Mouse (Mus musculus) left cerebral cortex, postnatal 14 days (tissue): ENCODE measurements around the gene Ccl3. TPM values are rescaled to one million over a fixed set of nuclear protein-coding genes. Genes with fewer than 3 reads are reported as not detected.
A peak's percentile ranks its signal among the peaks of the same experiment; 100 is the strongest.

ENCODE experiments used
- DNase-seq, 2 experiments: peaks; one replicate each; pipeline ENCODE4 v3.0.0; 2021 to 2022; ENCODE audit warnings: low spot score in 2 of 2, mixed read lengths in 1 of 2
- intact Hi-C: fragments of 180-260 bp; cut with DNase I; formaldehyde crosslinking; loops from one replicate; pipeline ENCODE4 v1.15.1; 2025
- long read RNA-seq, 2 experiments: library from polyadenylated mRNA; stranded (forward); transcript quantifications; one replicate each; pipeline ENCODE4 v2.0.0; 2021
- total RNA-seq, 2 experiments: library from RNA; stranded (reverse); gene quantifications; 2 replicates each; pipeline ENCODE4 v1.2.3; 2021

Gene Ccl3
- total RNA-seq: not detected
- long read RNA-seq, experiment 1: 0 reads
- long read RNA-seq, experiment 2, partial matches to known transcripts: 0 of 1 reads
- long read RNA-seq, experiment 2, other reads (novel, unspliced or antisense): 0 of 1 reads

DNA sequence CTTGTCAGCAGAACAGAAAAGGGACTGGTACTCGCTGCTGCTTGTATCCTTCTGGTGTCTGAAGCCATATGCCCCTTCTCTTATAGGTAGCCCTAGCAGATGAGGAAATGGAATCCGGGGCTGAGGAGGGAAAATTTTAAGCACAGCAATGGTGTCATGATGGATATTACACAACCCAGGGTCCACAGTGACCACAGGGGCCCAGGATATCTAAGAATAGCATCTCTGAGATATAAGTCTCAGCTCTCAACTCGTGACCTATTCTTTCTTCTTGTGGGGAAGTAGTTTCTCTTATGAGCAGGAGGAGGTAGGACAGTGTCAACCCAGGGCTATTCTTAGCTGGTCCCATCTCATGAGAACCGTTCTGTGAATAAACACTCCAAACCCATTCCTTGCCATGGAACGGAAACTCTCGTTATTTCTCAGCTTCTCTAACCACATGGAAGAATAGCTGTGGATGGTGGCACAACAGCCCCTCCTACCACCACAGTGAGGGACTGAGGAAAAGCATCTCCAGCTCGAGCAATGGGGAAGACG, at the start of gene Ccl3:
Gene Ccl3, minus strand, starts transcription at position 51 of the 537 bp plus-strand sequence.
- DNase-seq: no peak
- intact Hi-C loops: no loop called here

GRCm38 (mm10) chr11:83692008-83692407, 42.9 kb upstream of the Ccl3 start:
- intact Hi-C loops: no loop called here
- no peak for DNase-seq

DNA sequence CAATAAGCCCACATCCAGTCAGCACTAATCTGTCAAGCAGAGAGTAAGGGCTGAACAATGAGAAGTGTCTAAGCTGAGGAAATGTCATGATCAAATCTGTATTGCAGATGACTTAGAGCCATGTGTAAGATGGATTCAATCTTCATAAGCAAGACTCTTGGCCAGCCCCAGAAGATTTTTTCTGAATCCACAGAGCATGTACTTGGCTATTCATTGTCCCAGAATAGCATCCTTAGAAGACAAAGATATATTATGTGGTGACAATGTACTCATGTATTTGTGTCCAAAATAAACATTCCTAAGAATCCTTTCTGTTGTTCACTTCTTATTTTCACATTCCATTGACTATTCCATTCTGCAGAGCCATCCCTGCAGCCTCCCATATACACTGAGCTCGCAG, 40.8 kb upstream of the Ccl3 start:
- intact Hi-C loops: no loop called here
- DNase-seq: no peak

DNA sequence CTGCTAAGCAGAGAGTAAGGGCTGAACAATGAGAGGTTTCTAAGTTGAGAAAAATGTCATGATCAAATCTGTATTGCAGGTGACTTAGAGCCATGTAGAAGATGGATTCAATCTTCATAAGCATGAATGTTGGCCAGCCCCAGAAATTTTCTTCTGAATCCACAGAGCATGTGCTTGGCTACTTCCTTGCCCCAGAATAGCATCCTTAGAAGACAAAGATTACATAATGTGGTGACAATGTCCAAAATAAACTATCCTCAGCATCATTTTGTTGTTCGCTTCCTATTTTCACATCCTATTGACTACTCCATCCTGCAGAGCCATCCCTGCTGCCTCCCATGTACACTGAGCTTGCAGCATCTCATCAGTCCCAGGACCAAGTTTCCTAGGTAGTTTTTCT, 26.5 kb upstream of the Ccl3 start:
- intact Hi-C loops: no loop called here
- no peak for DNase-seq

- intact Hi-C loops: no loop called here
- no peak for DNase-seq
Measured at GRCm38 (mm10) chr11:83671743-83672142, 22.6 kb upstream of the Ccl3 start.

DNA sequence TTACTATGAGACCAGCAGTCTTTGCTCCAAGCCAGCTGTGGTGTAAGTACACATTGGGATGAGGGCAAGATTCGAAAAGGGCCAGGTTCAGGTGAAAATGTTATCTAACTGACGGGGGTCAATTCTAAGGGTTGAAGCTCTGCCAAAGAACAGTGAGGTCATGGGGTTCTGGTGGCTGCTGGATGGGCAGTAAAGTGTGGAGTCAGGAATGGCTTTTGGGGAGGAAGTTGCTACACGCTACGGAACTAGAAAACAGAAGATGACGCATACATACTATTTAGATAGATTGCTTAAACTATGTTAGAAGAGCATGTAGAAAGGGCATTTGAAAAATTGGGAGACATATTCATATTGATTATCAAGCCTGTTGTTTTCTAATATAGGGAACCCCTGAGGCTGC, 14.4 kb upstream of the Ccl3 start:
- no peak for DNase-seq
- intact Hi-C loops: no loop called here

DNA sequence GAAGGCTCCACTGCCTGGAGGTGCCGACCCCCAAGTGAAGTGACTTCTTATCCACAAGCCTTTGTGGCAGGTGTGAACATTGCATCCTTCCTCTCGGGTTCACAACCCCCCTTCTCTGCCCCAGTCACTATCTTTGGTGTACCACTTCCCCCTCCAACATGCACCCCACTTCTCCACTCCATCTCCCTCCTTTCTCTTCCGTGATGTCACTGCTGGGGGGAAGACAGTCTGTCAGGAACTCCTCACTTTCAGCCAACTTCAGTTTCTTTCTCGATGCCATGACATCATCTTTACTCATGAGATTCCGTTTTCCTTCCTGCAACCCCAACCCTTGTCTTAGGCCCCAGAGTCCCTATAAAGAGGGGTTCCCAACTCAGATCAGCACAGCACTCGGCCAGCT, 13.0 kb upstream of the Ccl3 start, which contains the start of gene Ccl4:
Gene Ccl4, plus strand, starts transcription at position 381 of the 400 bp plus-strand sequence.
- DNase-seq: no peak
- intact Hi-C loops: no loop called here

GRCm38 (mm10) chr11:83658797-83659196, 9.6 kb upstream of the Ccl3 start:
- intact Hi-C loops: no loop called here
- no peak for DNase-seq

- intact Hi-C loops: no loop called here
- DNase-seq: no peak
Measured at GRCm38 (mm10) chr11:83657508-83657907, 8.4 kb upstream of the Ccl3 start.

GRCm38 (mm10) chr11:83654606-83655005, 5.5 kb upstream of the Ccl3 start:
- DNase-seq: no peak
- intact Hi-C loops: no loop called here

DNA sequence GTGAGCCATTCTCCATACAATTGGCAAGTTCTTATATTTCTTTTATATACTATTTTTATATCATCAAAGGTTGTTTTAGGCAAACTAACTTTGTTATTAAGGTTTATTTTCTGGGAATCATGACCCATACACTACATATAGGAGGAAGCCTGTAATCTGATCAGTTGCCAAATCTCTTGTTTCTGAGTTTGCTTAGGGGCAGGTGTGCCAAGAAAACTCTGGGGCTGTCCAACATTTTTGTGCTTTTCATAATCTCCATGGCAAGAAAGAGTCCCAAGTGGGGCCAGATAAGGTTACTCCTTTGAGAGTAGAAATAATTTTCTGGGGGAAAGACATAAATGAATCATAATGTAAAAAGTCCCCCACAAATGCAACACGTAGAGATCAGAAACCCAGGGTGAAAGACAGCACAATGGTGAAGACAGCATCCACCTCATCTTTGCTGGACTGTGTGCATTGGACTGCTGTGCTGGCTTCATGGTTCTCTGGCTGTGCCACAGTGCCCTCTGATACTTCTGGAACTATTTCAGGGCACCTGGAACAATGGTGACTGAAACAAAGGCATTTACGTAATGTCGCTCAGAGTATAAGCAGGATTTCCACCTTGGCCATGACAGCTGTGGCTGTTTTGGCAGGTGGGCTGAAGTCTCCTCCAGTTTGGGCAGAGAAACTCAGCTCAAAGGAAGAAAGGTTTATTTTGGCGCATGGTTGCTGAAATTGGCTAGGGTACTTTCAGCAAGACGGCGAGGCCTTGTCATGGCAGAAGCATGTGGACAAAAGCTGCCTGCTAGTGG, 2.6 kb downstream of the Ccl3 start:
- no peak for DNase-seq
- intact Hi-C loops: no loop called here

GRCm38 (mm10) chr11:83645521-83645920, 3.6 kb downstream of the Ccl3 start, which contains the start of gene Rpl9-ps1:
Gene Rpl9-ps1, minus strand, starts transcription at chr11:83645621.
- intact Hi-C loops: no loop called here
- no peak for DNase-seq

DNA sequence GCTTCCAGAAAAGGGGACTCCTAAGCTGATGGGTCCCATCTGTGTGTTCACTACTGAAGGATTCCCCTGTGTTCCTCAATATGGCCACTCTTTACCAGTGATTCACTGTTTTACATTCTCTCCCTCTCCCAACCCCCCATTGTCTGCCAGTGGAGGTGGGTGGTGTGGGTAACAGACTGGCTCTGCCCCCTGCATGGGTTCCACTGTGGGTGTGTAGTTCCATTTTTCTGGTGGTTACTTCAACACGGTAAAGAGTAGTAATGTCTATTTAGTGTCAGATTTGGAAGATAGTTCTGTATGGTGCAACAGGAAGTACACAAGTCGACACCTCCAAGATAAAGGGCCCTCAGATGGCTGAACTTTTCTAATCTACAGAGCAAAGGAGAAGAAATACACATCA, 7.9 kb downstream of the Ccl3 start:
- intact Hi-C loops: no loop called here
- no peak for DNase-seq

- intact Hi-C loops: no loop called here
- peak in 1 of 2 experiments; percentile 37 for DNase-seq
Measured at GRCm38 (mm10) chr11:83640141-83640540, 9.0 kb downstream of the Ccl3 start.

DNA sequence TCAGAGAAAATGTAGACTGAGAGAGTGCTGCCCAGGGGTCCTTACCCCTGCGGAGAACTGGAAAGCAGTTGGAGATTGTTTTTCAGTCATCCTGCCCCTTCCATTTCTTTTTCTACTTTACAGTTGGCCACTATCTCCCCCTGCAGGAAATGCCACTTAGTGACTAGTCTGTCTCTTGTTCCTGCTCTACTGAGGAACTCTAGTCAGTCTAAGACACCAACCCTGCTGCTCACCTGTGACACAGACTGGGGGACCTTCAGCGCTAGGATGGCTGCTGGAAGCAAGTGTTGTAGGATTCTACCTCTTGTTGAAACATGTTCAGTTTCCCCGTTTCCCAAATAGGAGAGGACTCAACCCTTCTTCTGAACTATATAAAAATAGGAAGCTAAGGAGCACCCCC, 9.6 kb downstream of the Ccl3 start:
- DNase-seq: no peak
- intact Hi-C loops: loop anchor here (10.0 kb wide), 1 partner anchor 95 kb away; no protein-coding TSS in a partner anchor

GRCm38 (mm10) chr11:83638934-83639333, 10.2 kb downstream of the Ccl3 start:
- no peak for DNase-seq
- intact Hi-C loops: loop anchor here (10.0 kb wide), 1 partner anchor 96 kb away; no protein-coding TSS in a partner anchor

GRCm38 (mm10) chr11:83636742-83637235, 12.4 kb downstream of the Ccl3 start:
- DNase-seq: no peak
- intact Hi-C loops: loop anchor here (10.0 kb wide), 1 partner anchor 98 kb away; no protein-coding TSS in a partner anchor

GRCm38 (mm10) chr11:83634898-83635297, 14.3 kb downstream of the Ccl3 start:
- intact Hi-C loops: loop anchor here (10.0 kb wide), 1 partner anchor 100 kb away; no protein-coding TSS in a partner anchor
- DNase-seq: no peak

DNA sequence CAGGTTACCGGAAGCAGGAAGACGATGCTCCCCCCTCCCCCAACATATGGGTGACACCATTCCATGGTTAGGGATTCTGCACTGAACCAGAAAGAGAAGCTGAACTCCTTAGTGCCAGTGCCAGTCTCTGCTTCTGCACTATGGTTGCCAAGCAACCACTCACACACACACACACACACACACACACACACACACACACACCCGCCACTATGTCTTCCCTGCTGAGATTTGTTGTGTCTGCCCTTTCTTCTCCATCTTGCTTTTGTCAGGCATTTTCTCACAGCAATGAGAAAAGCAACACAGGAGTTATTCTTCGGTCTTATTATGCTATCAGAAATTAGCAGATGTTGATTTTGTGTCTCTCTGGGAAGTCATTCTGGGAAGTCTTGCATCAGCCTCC, 14.7 kb downstream of the Ccl3 start:
- DNase-seq: peak in 1 of 2 experiments; percentile 35
- intact Hi-C loops: loop anchor here (10.0 kb wide), 1 partner anchor 100 kb away; no protein-coding TSS in a partner anchor

DNA sequence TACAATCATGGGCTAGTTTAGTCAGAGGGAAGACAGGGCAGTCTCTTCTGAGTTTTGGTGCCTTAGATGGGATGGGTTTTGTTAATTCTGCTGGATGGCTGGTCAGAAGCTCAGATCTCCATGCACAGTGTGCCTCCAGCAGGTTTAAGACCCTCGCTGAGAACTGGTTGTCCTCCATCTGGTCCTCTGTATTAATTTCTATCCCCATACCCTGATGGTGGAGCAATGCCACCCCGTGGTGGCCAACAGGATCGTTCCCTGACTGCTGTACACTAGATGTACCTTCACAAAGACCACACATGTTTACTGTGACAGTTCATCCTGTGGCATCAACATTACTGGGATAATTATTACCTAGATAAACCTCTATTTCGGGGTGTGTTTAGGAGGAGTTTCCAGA, 16.4 kb downstream of the Ccl3 start:
- no peak for DNase-seq
- intact Hi-C loops: loop anchor here (10.0 kb wide), 1 partner anchor 102 kb away; no protein-coding TSS in a partner anchor
